Mouse (Mus musculus) monocyte, adult 2 months (primary cell): ENCODE measurements at regions not wholly inside any gene's neighbourhood (a gene's known extent, or its start where the extent isn't known, plus 50 kb on each side); places are given as distances from the start of the nearest gene placed in this dataset.

Experiments
- DNase-seq, 2 experiments: peaks; one replicate each; pipeline ENCODE4 v3.0.0; 2022; ENCODE audit warnings: low spot score in 2 of 2, low read depth in 1 of 2

DNA sequence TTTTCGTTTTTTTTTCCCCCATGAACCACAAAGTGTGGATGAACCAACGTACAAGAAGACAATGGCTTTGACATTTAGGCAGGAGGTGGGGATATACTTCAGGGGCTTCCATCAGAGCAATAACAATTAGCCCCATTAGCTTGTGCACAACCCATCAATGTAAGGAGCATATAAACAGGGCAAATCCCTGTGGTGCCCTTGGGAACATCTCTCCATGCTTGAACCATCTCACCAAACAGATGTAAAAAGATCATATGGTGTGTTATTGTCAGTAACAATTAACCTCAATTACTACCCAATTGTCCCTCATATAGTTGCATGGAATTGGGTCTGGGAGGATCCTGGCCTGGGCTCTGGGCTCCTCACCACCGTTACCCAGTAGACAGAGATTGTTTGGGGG, 328.5 kb downstream of the Pik3r1 start:
- DNase-seq: no peak

DNA sequence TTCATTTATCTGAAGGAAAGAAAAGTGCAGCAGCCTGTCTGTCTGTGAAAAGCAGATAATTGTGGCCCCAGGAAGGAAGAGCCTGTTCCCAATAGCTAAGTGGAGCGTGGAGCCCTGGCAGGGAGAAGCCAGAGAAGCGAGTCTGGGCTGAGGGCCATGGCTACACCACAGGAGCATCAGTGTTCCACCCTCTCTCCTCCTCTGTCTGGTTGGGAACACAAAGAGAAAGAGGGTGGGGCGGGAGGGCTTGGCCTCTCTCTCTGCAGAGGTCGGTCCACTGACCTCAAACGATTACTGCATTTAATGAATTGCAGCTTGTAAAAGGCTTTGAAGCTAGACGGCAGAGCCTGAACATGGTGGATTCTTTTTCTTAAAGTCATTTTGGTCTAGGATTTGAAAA, 329.0 kb downstream of the Pik3r1 start:
- no peak for DNase-seq

- DNase-seq: no peak
Measured at GRCm38 (mm10) chr13:101433162-101433561, 334.9 kb downstream of the Pik3r1 start.

DNA sequence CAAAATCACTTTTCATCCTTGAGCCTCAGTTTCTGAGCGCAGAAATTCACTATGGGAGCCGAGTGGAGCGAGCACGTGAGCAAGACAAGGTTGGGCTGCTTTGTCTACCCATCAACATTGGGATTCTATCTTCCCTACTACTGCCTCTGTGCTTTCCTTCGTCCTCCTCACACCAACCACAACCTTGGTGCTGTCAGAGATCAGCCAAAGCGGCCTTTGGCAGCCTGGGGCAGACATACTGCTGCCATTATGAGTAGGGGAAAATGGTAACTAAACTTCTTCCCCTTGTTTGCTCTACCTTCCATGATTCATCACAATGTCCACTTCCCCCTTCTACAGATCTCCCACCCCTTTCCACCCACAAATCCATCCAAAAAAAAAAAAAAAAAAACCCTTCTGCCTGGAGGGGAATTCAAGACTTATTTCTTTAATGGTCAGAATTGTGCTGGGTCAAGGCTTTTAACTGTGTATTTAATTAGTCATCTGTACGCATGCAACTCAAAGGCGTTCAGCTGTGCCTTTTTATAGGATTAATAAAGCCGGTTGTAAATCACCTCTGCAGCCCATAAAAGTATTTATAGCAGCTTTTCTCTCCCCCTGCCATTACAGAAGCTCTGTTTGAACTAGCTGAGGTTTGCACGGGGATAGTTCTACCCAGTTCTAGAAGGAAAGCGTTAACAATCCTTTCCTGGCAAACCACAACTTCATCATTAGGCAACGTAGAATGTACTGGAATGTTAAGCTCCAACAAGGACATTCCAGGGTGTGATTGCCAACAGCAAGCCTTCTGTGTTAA, 340.4 kb downstream of the Pik3r1 start:
- no peak for DNase-seq

GRCm38 (mm10) chr13:101426461-101426860, 341.6 kb downstream of the Pik3r1 start:
- no peak for DNase-seq

DNA sequence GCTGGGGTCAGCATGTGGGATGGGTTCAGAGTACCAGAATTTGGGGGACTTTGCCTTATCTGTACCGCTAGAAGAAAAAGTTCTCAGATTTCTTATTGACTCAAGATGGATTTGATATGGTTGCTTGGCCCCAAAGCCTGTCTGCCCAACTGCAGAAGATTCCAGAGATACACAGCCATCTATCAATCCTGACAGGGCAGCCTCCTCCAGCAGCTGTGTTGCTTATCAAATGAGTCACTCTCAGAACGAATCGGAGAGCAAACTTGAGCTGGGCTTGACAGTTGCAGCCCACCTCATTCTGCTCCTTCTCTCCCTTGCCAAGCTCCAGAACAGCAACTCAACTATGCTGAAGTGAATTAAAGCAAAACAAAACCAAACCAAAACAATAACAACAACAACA, 345.9 kb downstream of the Pik3r1 start:
- no peak for DNase-seq

- DNase-seq: no peak
Measured at GRCm38 (mm10) chr13:101419457-101420025, 348.5 kb downstream of the Pik3r1 start.

- DNase-seq: no peak
Measured at GRCm38 (mm10) chr13:101418272-101418671, 349.7 kb downstream of the Pik3r1 start.

- DNase-seq: no peak
Measured at GRCm38 (mm10) chr13:101408885-101409284, 359.1 kb downstream of the Pik3r1 start.

GRCm38 (mm10) chr13:101407633-101408032, 360.4 kb downstream of the Pik3r1 start:
- DNase-seq: no peak

GRCm38 (mm10) chr13:101373581-101374189, 394.3 kb downstream of the Pik3r1 start:
- DNase-seq: no peak

GRCm38 (mm10) chr13:101371906-101372305, 396.1 kb downstream of the Pik3r1 start:
- no peak for DNase-seq

GRCm38 (mm10) chr13:101368170-101368569, 399.8 kb downstream of the Pik3r1 start:
- no peak for DNase-seq

DNA sequence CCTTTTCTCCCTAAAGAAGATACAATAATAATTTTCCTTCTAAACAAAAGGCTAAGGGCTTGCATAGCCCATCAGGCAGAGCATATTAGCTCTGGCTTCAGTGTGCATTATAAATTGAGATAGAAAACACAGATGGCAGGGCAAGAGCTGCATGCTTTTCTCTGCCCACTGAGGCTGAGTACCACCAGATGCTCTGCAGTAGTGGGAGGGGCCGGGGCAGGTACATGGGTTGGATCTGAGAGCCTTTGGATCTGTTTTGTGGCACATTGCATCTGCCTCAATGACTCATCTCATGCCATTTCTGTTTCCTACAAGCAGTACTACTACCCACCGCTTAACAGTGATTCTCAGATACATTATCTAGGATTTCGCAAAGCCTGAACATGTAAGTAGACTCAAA, 412.7 kb downstream of the Pik3r1 start:
- no peak for DNase-seq

- no peak for DNase-seq
Measured at GRCm38 (mm10) chr13:101351123-101351522, 416.9 kb downstream of the Pik3r1 start.

DNA sequence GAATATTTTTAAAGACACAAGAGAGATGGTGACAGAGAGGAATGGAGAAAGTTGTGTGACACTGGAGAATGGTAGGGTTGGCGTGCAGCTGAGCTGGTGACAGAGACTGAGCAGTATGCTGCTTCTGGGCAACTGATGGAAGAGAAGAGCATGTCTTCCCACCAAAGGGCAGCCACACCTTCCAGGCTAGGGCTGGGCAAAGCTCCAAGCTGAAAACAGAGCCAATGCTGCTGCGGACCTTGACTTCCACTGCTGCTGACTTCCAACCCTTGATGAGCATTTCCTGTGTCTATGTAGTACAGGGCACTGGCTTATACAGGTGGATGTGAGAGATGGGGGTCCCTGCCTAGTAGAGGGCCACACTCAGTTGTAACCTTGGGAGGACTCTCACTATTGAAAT, 418.7 kb downstream of the Pik3r1 start:
- no peak for DNase-seq

DNA sequence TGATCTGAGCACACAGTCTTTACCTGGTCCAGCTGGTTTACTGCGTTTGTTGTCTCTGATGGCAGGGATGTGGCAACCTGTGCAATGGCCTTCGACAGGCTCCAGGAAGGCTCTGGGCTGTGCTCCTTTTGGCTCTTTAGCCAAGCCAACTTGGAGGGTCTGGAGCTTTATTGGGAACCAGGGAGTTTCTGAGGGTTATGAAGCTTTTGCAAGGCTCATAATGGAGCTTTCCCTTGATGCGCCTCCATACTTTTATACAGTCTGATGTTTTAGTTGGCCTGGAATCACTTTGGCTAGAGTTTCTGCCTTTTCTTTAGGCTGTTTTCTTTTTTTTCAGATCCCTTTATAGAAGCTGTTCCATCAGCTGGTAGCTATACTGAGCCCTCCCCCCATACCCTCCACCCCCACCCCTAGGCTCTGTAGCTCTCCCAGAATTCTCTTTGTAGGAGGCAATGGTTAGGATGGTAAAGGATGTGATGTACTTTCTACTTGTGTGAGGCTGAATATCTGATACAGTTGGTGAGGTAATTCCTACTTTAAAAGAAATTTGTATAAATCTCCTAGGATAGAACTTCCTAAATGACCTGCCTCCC, 429.6 kb downstream of the Pik3r1 start:
- DNase-seq: no peak

DNA sequence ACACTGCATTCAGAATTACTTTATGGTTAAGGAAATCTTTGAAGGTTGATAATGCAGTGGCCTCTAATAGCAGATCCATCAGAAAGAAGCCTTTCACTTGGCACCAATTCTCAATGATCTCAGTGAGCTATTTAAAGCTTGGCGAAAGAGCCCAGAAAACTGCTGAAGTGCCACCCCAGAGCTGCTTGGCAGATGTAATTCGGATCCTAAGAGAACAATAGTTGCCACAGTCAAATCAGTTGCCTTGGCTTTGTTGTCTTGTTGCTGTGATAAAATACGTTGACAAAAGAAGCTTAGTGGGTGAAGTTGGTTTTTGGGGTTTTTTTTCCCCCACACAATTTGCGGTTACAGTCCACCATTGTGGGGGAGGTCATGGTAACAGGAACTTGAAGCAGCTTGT, 449.4 kb downstream of the Pik3r1 start:
- DNase-seq: no peak

DNA sequence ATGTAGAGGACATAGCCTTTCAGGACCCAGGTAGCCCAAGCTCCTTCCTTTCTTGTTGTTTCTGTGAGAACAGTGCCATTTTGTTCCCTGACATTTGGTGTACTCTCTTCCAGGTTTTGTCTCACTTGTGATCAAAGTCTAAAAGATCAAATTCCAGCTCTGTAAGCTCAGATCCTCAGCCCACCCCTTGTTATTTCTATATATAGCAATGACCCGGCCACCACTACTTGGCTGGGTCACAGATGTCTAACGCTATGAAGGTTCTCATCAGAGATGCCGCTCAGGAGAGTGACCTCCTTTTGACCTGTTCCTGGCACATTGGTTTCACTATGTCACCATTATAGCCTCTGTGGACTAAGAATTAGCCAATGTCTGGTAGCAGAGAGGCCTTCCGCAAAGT, 451.7 kb downstream of the Pik3r1 start:
- no peak for DNase-seq

GRCm38 (mm10) chr13:101314040-101314439, 454.0 kb downstream of the Pik3r1 start:
- DNase-seq: no peak

- no peak for DNase-seq
Measured at GRCm38 (mm10) chr13:101311634-101312314, 456.2 kb downstream of the Pik3r1 start.

- DNase-seq: no peak
Measured at GRCm38 (mm10) chr13:101308724-101309123, 459.3 kb downstream of the Pik3r1 start.
